8 mouse cellular contexts compared by ENCODE assay signal in genomic region chr14:26532752-26533151, GRCm38 (mm10). TPM values are rescaled to one million over a fixed set of nuclear protein-coding genes. Genes with fewer than 3 reads are reported as not detected.
DNase-seq lines count a peak whose midpoint lies in the region; ATAC-seq and TF ChIP-seq lines count a peak whose summit lies in the region.

No protein-coding gene starts in this region.

- ATAC-seq in limb, embryonic 12.5 days (ENCODE audit: insufficient number of reproducible peaks, insufficient read depth, low FRiP score, low TSS enrichment, low read depth) = no peak

- peak overlapping the region; percentile 80; the same call in 1 of the 2 replicates for H3K27ac ChIP-seq in liver, adult 2 months (replicated peaks; ENCODE audit: insufficient read depth, low read depth, low read length)
- H3K27ac ChIP-seq in embryonic fibroblast, embryonic 13.5 days (ENCODE audit: insufficient read depth, low read length) = no peak overlapping the region
- H3K27ac ChIP-seq in limb, embryonic 12.5 days = no peak overlapping the region
- 0 out of 2 replicates have a peak overlapping the region, but pooled peaks have one; percentile 7 for H3K27ac ChIP-seq in small intestine, adult 2 months (ENCODE audit: insufficient read depth, low read depth, low read length)

- H3K9ac ChIP-seq in liver, adult 2 months (ENCODE audit: low read depth, low read length) = peak overlapping the region; percentile 97; the same call in 1 of the 2 replicates
- peak overlapping the region; percentile 95; the same call in 1 of the 2 replicates for H3K9ac ChIP-seq in limb, embryonic 12.5 days (replicated peaks)

- TF ChIP-seq CTCF in liver, adult 2 months (IDR thresholded peaks at IDR 0.05; ENCODE audit: low read depth, low read length) = no peak
- TF ChIP-seq CTCF in embryonic fibroblast, embryonic 13.5 days (IDR thresholded peaks at IDR 0.05; ENCODE audit: borderline replicate concordance, insufficient read depth, low read length) = no peak
- no peak for TF ChIP-seq CTCF in small intestine, adult 2 months (IDR thresholded peaks at IDR 0.05; ENCODE audit: extremely low read depth, insufficient read length, insufficient replicate concordance, low read depth, low read length)

- H3K9me3 ChIP-seq in limb, embryonic 12.5 days = no peaks in the 10 kb centered on the region

- no peaks in the 10 kb centered on the region for H3K27me3 ChIP-seq in liver, adult 2 months (ENCODE audit: control insufficient read depth, insufficient read depth, low read length)
- no peaks in the 10 kb centered on the region for H3K27me3 ChIP-seq in limb, embryonic 12.5 days
- H3K27me3 ChIP-seq in small intestine, adult 2 months (ENCODE audit: control insufficient read depth, insufficient read depth, low read length) = no peaks in the 10 kb centered on the region

- peaks cover 19% of the 10 kb centered on the region for H3K4me1 ChIP-seq in liver, adult 2 months (ENCODE audit: control insufficient read depth, insufficient read depth, low read length)
- H3K4me1 ChIP-seq in embryonic fibroblast, embryonic 13.5 days (ENCODE audit: control insufficient read depth, insufficient read depth, low read length) = peaks cover 5% of the 10 kb centered on the region
- peaks cover 25% of the 10 kb centered on the region for H3K4me1 ChIP-seq in limb, embryonic 12.5 days (replicated peaks)
- peaks cover 3% of the 10 kb centered on the region; the same call in 1 of the 2 replicates for H3K4me1 ChIP-seq in small intestine, adult 2 months (ENCODE audit: control insufficient read depth, insufficient read depth, insufficient read length, low read length)

- peak overlapping the region; percentile 89 for H3K4me2 ChIP-seq in limb, embryonic 12.5 days

- peak overlapping the region; percentile 98 for H3K4me3 ChIP-seq in liver, adult 2 months (ENCODE audit: insufficient read depth, low read depth, low read length)
- H3K4me3 ChIP-seq in embryonic fibroblast, embryonic 13.5 days (ENCODE audit: insufficient read depth, low read length) = peak overlapping the region; percentile 58
- H3K4me3 ChIP-seq in limb, embryonic 12.5 days (replicated peaks) = peak overlapping the region; percentile 93
- H3K4me3 ChIP-seq in small intestine, adult 2 months (ENCODE audit: low read depth, low read length) = peak overlapping the region; percentile 93; the same call in 1 of the 2 replicates

- peaks cover 29% of the 10 kb centered on the region; the same call in 1 of the 2 replicates for H3K79me2 ChIP-seq in liver, adult 2 months (ENCODE audit: control insufficient read depth, insufficient read depth, low read length)

- 8% methylated on average over 9 of the region's 9 CpGs for WGBS in liver, adult 2 months
- WGBS in limb, embryonic 12.5 days = 70% methylated on average over 9 of the region's 9 CpGs
- 17% methylated on average over 9 of the region's 9 CpGs for WGBS in small intestine, adult 2 months

- peak; percentile 87 for DNase-seq in liver, adult 2 months (ENCODE audit: extremely low read depth, low read depth, low spot score)
- no peak for DNase-seq in liver
- DNase-seq in urinary bladder, postnatal 14 days (ENCODE audit: low spot score) = no peak
- DNase-seq in ovary, adult 18-20 months (ENCODE audit: low spot score) = no peak
- no peak for DNase-seq in cerebellum, adult 9-10 months

- no peaks in the 10 kb centered on the region; the same call in 1 of the 2 replicates for H3K36me3 ChIP-seq in liver, adult 2 months (ENCODE audit: control insufficient read depth, insufficient read depth, low read length)
- 0 out of 2 replicates have a peak, but pooled peaks cover 9% of the 10 kb centered on the region for H3K36me3 ChIP-seq in limb, embryonic 12.5 days
- H3K36me3 ChIP-seq in small intestine, adult 2 months (ENCODE audit: control insufficient read depth, insufficient read depth, low read length) = peaks cover 4% of the 10 kb centered on the region; the same call in 1 of the 2 replicates

- no peak for TF ChIP-seq POLR2A in liver, adult 2 months (IDR thresholded peaks at IDR 0.05; ENCODE audit: extremely low read depth, insufficient read depth, low read length)
- no peak for TF ChIP-seq POLR2A in embryonic fibroblast, embryonic 13.5 days (IDR thresholded peaks at IDR 0.05; ENCODE audit: low read depth, low read length)
- no peak for TF ChIP-seq POLR2A in small intestine, adult 2 months (IDR thresholded peaks at IDR 0.05; ENCODE audit: low read depth, low read length)

RNA-seq across cellular contexts. Expression of gene Slmap, which starts 2.0 kb away (rescaled TPM):
- total RNA-seq in liver, adult 2 months (2014; rRNA removed) = 43.8 and 50.8 TPM in 2 replicates
- 10.4 and 10.5 TPM in 2 replicates for polyA plus RNA-seq in liver, adult 2 months (2012; rRNA removed)
- polyA plus RNA-seq in embryonic fibroblast, embryonic 13.5 days (2011; ENCODE audit: insufficient read length, low read depth, missing spikeins) = 109 and 124 TPM in 2 replicates
- polyA plus RNA-seq in limb, embryonic 12.5 days (2016; fragmentation: Nextera tagmentation; extraction: Ambion mirVana) = 22.9 and 23.5 TPM in 2 replicates
- 14.5 and 25.1 TPM in 2 replicates for polyA plus RNA-seq in small intestine, adult 2 months (2012; rRNA removed)

RNA-seq across cellular contexts. Expression of gene Dennd6a, which starts 40.9 kb away (rescaled TPM):
- 18.5 and 19.7 TPM in 2 replicates for total RNA-seq in liver, adult 2 months (2014; rRNA removed)
- polyA plus RNA-seq in liver, adult 2 months (2012; rRNA removed) = 6.2 and 6.3 TPM in 2 replicates
- 19.7 and 24.6 TPM in 2 replicates for polyA plus RNA-seq in embryonic fibroblast, embryonic 13.5 days (2011; ENCODE audit: insufficient read length, low read depth, missing spikeins)
- 33.8 and 35.2 TPM in 2 replicates for polyA plus RNA-seq in limb, embryonic 12.5 days (2016; fragmentation: Nextera tagmentation; extraction: Ambion mirVana)
- polyA plus RNA-seq in small intestine, adult 2 months (2012; rRNA removed) = 4.8 and 8.6 TPM in 2 replicates

Comparison
In these comparisons a context has a peak if more than half of its experiments do, and no peak if none do; other contexts are left out.
1. H3K27ac ChIP-seq: peak in liver, adult 2 months (single experiment) and small intestine, adult 2 months (single experiment); none in embryonic fibroblast, embryonic 13.5 days (single experiment) and limb, embryonic 12.5 days (single experiment).
2. Peak in every context shown above with its lines, with median percentiles within 50 percentile points of each other: H3K4me3 ChIP-seq.